Mouse (Mus musculus): ENCODE measurements around the gene Nr6a1. TPM values are rescaled to one million over a fixed set of nuclear protein-coding genes. Genes with fewer than 3 reads are reported as not detected.

The Nr6a1 gene
- polyA plus RNA-seq, 1 experiment from 2014 or later, result 0.84 TPM

Small RNA genes within 50 kb of the gene (microRNA-seq; reads per million reads assigned to microRNA genes)
- gene Mir181a-2, result 232 reads per million, percentile 62 among the genes with 10 or more reads in this experiment
- gene Mir181b-2, result 1,464 reads per million, percentile 82 among the genes with 10 or more reads in this experiment

Other genes with a start within 250 kb of the Nr6a1 start
- 0.25 and 1.5 TPM in 2 replicates for gene Nr5a1, start 213.1 kb downstream of the Nr6a1 start, polyA plus RNA-seq (2015; fragmentation: Nextera tagmentation; extraction: Ambion mirVana)
- 3.2 and 3.5 TPM in 2 replicates for gene Olfml2a, start 4.3 kb upstream of the Nr6a1 start, polyA plus RNA-seq (2015; fragmentation: Nextera tagmentation; extraction: Ambion mirVana)
- gene Wdr38, start 69.8 kb upstream of the Nr6a1 start, polyA plus RNA-seq (2015; fragmentation: Nextera tagmentation; extraction: Ambion mirVana), result 1.8 and 2.3 TPM in 2 replicates
- gene Arpc5l, start 77.7 kb upstream of the Nr6a1 start, polyA plus RNA-seq (2015; fragmentation: Nextera tagmentation; extraction: Ambion mirVana), result 137 and 141 TPM in 2 replicates
- 563 and 566 TPM in 2 replicates for gene Rpl35, start 77.9 kb upstream of the Nr6a1 start, polyA plus RNA-seq (2015; fragmentation: Nextera tagmentation; extraction: Ambion mirVana)
- 34.9 and 37.5 TPM in 2 replicates for gene Golga1, start 137.9 kb upstream of the Nr6a1 start, polyA plus RNA-seq (2015; fragmentation: Nextera tagmentation; extraction: Ambion mirVana)